Comparison of ENCODE assay signal across 13 mouse cellular contexts in genomic region chr19:23694344-23694743, GRCm38 (mm10). TPM values are rescaled to one million over a fixed set of nuclear protein-coding genes. Genes with fewer than 3 reads are reported as not detected.
DNase-seq lines count a peak whose midpoint lies in the region; ATAC-seq and TF ChIP-seq lines count a peak whose summit lies in the region.
"Had no signal": no experiment of that assay in that cellular context is flagged by ENCODE, and none has a peak within 500 bp of the region (broad histone marks: within the 10 kb centered on the region; RNA-seq: fewer than 3 reads in every experiment).

No protein-coding gene starts in this region.

- peaks cover 20% of the 10 kb centered on the region for H3K36me3 ChIP-seq in heart, adult 2 months (ENCODE audit: control insufficient read depth, insufficient read depth, low read length)
- H3K36me3 ChIP-seq in heart, embryonic 11.5 days (ENCODE audit: control insufficient read depth, insufficient read depth, low read length) = peaks cover 13% of the 10 kb centered on the region
- H3K36me3 ChIP-seq in forebrain, embryonic 16.5 days (ENCODE audit: control insufficient read depth, insufficient read depth) = peaks cover 6% of the 10 kb centered on the region
- peaks cover 43% of the 10 kb centered on the region for H3K36me3 ChIP-seq in lung, embryonic 14.5 days (ENCODE audit: insufficient read depth)

- no peak overlapping the region for H3K27ac ChIP-seq in heart, adult 2 months
- no peak overlapping the region for H3K27ac ChIP-seq in heart, embryonic 11.5 days (ENCODE audit: low read depth, low read length)
- no peak overlapping the region for H3K27ac ChIP-seq in forebrain, embryonic 16.5 days (ENCODE audit: low read length)
- no peak overlapping the region for H3K27ac ChIP-seq in lung, embryonic 14.5 days (ENCODE audit: low read depth)
- H3K27ac ChIP-seq: embryonic facial prominence, embryonic 15.5 days; macrophage had no signal

- TF ChIP-seq EP300 in heart, adult 2 months (IDR thresholded peaks at IDR 0.05; ENCODE audit: insufficient read depth, low read depth, low read length) = no peak

- peaks cover 2% of the 10 kb centered on the region; the same call in 1 of the 2 replicates for H3K79me2 ChIP-seq in heart, adult 2 months (replicated peaks; ENCODE audit: control insufficient read depth, insufficient read depth, low read length)

- H3K9ac ChIP-seq in heart, adult 2 months (ENCODE audit: low read depth, low read length) = no peak overlapping the region
- H3K9ac ChIP-seq in heart, embryonic 11.5 days (ENCODE audit: low read depth, low read length) = no peak overlapping the region
- no peak overlapping the region for H3K9ac ChIP-seq in forebrain, embryonic 16.5 days (replicated peaks; ENCODE audit: low read depth, low read length)
- H3K9ac ChIP-seq in lung, embryonic 14.5 days = no peak overlapping the region
- H3K9ac ChIP-seq: embryonic facial prominence, embryonic 15.5 days had no signal

- ATAC-seq in heart, embryonic 11.5 days (replicated peaks; ENCODE audit: insufficient number of reproducible peaks, low FRiP score, low TSS enrichment) = no peak
- ATAC-seq in forebrain, embryonic 16.5 days = peak; percentile 72
- ATAC-seq in lung, embryonic 14.5 days (ENCODE audit: insufficient read depth) = no peak

- no peaks in the 10 kb centered on the region for H3K27me3 ChIP-seq in heart, adult 2 months (ENCODE audit: control insufficient read depth, insufficient read depth, low read length)
- no peaks in the 10 kb centered on the region for H3K27me3 ChIP-seq in heart, embryonic 11.5 days (ENCODE audit: control insufficient read depth, insufficient read depth, low read length)
- no peaks in the 10 kb centered on the region for H3K27me3 ChIP-seq in forebrain, embryonic 16.5 days (replicated peaks; ENCODE audit: control insufficient read depth, insufficient read depth, low read length)
- no peaks in the 10 kb centered on the region for H3K27me3 ChIP-seq in lung, embryonic 14.5 days (ENCODE audit: insufficient read depth, low read length)
- H3K27me3 ChIP-seq: embryonic facial prominence, embryonic 15.5 days had no signal

- H3K4me2 ChIP-seq in heart, embryonic 11.5 days = no peak overlapping the region
- no peak overlapping the region for H3K4me2 ChIP-seq in forebrain, embryonic 16.5 days (ENCODE audit: low read length)
- H3K4me2 ChIP-seq in lung, embryonic 14.5 days = no peak overlapping the region
- H3K4me2 ChIP-seq: embryonic facial prominence, embryonic 15.5 days had no signal

- no peak for TF ChIP-seq POLR2A in heart, adult 2 months (IDR thresholded peaks at IDR 0.05; ENCODE audit: insufficient read depth, low read depth, low read length)

- TF ChIP-seq CTCF in heart, adult 2 months (IDR thresholded peaks at IDR 0.05) = no peak
- no peak for TF ChIP-seq CTCF in lung, embryonic 14.5 days (IDR thresholded peaks at IDR 0.05; ENCODE audit: low read depth)

- WGBS in heart, adult 2 months = 53% methylated on average over 4 of the region's 4 CpGs
- WGBS in heart, embryonic 11.5 days (ENCODE audit: insufficient replicate concordance) = 82% methylated on average over 4 of the region's 4 CpGs
- WGBS in forebrain, embryonic 16.5 days = 35% methylated on average over 4 of the region's 4 CpGs
- 58% methylated on average over 4 of the region's 4 CpGs for WGBS in lung, embryonic 14.5 days

- intact Hi-C loops in heart, adult 2 months (cut with DNase I) = no loop called here

- no peaks in the 10 kb centered on the region for H3K9me3 ChIP-seq in heart, embryonic 11.5 days (replicated peaks; ENCODE audit: control insufficient read depth, low read length)
- no peaks in the 10 kb centered on the region for H3K9me3 ChIP-seq in forebrain, embryonic 16.5 days (ENCODE audit: control insufficient read depth, low read length)
- no peaks in the 10 kb centered on the region for H3K9me3 ChIP-seq in lung, embryonic 14.5 days (ENCODE audit: low read depth, low read length)
- H3K9me3 ChIP-seq: embryonic facial prominence, embryonic 15.5 days had no signal

- DNase-seq in heart, adult 2 months = peak; percentile 51 to 69
- peak; percentile 60 for DNase-seq in cerebellum, adult 11 months
- DNase-seq in lung, embryonic 14.5 days = peak; percentile 38
- no peak for DNase-seq in thymus, adult 18-20 months
- DNase-seq in c-Kit-positive CD71-positive TER-119-positive erythroid progenitor cells, embryonic 14.5 days (ENCODE audit: low spot score) = no peak
- no peak for DNase-seq in layer of hippocampus, postnatal 25 days (ENCODE audit: extremely low spot score in 1 of 2, low spot score in 1 of 2)
- DNase-seq: kidney, adult 18-20 months; right cerebral cortex, postnatal 14 days had no signal

- no peak overlapping the region for H3K4me3 ChIP-seq in heart, adult 2 months
- no peak overlapping the region for H3K4me3 ChIP-seq in heart, embryonic 11.5 days (ENCODE audit: low read depth, low read length)
- no peak overlapping the region for H3K4me3 ChIP-seq in forebrain, embryonic 16.5 days (replicated peaks; ENCODE audit: low read length)
- H3K4me3 ChIP-seq in lung, embryonic 14.5 days (ENCODE audit: low read depth, low read length) = no peak overlapping the region
- H3K4me3 ChIP-seq: embryonic facial prominence, embryonic 15.5 days had no signal

- H3K4me1 ChIP-seq in heart, adult 2 months (ENCODE audit: control insufficient read depth, insufficient read depth, low read length) = peaks cover 9% of the 10 kb centered on the region
- H3K4me1 ChIP-seq in heart, embryonic 11.5 days (ENCODE audit: control insufficient read depth, insufficient read depth, low read length) = no peaks in the 10 kb centered on the region
- peaks cover 6% of the 10 kb centered on the region; the same call in 1 of the 2 replicates for H3K4me1 ChIP-seq in forebrain, embryonic 16.5 days (replicated peaks; ENCODE audit: control insufficient read depth, insufficient read depth, low read length)
- H3K4me1 ChIP-seq in lung, embryonic 14.5 days (ENCODE audit: insufficient read depth) = 0 out of 2 replicates have a peak, but pooled peaks cover 4% of the 10 kb centered on the region

RNA-seq across cellular contexts. Expression of gene Ptar1, which starts 7.1 kb away (rescaled TPM):
- 10 to 100 TPM; 22.0 to 23.4 TPM for total RNA-seq in heart, adult 2 months (2021)
- 3.5 and 7.4 TPM in 2 replicates for polyA plus RNA-seq in heart, adult 2 months (2012; rRNA removed)
- polyA plus RNA-seq in heart, embryonic 11.5 days (2014; fragmentation: Nextera tagmentation; extraction: Ambion mirVana) = 4.6 and 7.3 TPM in 2 replicates
- 3.0 and 3.1 TPM in 2 replicates for polyA plus RNA-seq in forebrain, embryonic 16.5 days (2015; fragmentation: Nextera tagmentation; extraction: Ambion mirVana)
- polyA plus RNA-seq in lung, embryonic 14.5 days (2014; fragmentation: Nextera tagmentation; extraction: Ambion mirVana) = 9.6 and 11.7 TPM in 2 replicates
- 10 to 100 TPM; 38.5 to 47.8 TPM for total RNA-seq in layer of hippocampus, postnatal 25 days (2021)

RNA-seq across cellular contexts. Expression of gene 1700028P14Rik, which starts 41.7 kb away (rescaled TPM):
- total RNA-seq in heart, adult 2 months (2021) = not detected
- polyA plus RNA-seq in heart, adult 2 months (2012; rRNA removed) = 0.18 TPM in 1 of 2 replicates, not detected in the other
- not detected in 2 replicates for polyA plus RNA-seq in heart, embryonic 11.5 days (2014; fragmentation: Nextera tagmentation; extraction: Ambion mirVana)
- 0.42 and 1.4 TPM in 2 replicates for polyA plus RNA-seq in forebrain, embryonic 16.5 days (2015; fragmentation: Nextera tagmentation; extraction: Ambion mirVana)
- not detected in 2 replicates for polyA plus RNA-seq in lung, embryonic 14.5 days (2014; fragmentation: Nextera tagmentation; extraction: Ambion mirVana)
- 1 to 10 TPM; 1.7 to 2.9 TPM for total RNA-seq in layer of hippocampus, postnatal 25 days (2021)
- total RNA-seq: granulocyte monocyte progenitor cell, adult 5-6 weeks had no signal
- polyA plus RNA-seq: macrophage had no signal

Comparison
In these comparisons a context has a peak if more than half of its experiments do, and no peak if none do; other contexts are left out.
1. DNase-seq: peak in heart, adult 2 months (2 of 2), cerebellum, adult 11 months (single experiment) and lung, embryonic 14.5 days (single experiment); none in thymus, adult 18-20 months (0 of 2), c-Kit-positive CD71-positive TER-119-positive erythroid progenitor cells, embryonic 14.5 days (single experiment) and layer of hippocampus, postnatal 25 days (0 of 2).